Mouse (Mus musculus) testis, adult 2 months (tissue): ENCODE data around the gene Tmcc3.

ENCODE experiments used
- CTCF ChIP-seq: fragments of 200-500 bp; IDR thresholded peaks from 2 replicates; pipeline ENCODE4 v1.5.1; 2012; ENCODE audit warnings: low read depth, mild to moderate bottlenecking, inconsistent platforms, low read length, moderate library complexity; ENCODE audit not compliant: control insufficient read depth, insufficient read depth, insufficient replicate concordance
- POLR2A ChIP-seq: fragments of 200-500 bp; IDR thresholded peaks from 2 replicates; pipeline ENCODE4 v1.6.1; 2012; ENCODE audit warnings: low read depth, mild to moderate bottlenecking, inconsistent platforms, low read length, moderate library complexity; ENCODE audit not compliant: control insufficient read depth

DNA sequence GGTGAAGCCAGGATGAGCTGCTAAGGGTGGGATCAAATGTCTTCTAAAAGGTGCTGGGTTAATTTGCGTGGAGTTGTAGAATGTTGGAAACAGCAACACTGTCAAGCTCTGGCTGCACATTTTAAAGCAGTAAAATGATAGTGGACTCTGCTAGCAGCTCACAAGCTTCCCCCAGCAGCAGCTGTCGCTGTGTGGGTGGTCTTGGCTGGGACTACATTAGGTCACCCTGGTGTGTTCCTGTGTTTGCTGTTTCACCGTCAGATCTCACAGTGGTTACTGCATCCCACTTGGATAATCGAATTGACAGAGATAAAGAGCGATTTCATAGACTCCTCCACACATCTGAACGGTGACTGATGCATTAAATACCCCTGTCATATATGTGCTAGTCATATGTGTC, 146.9 kb downstream of the Tmcc3 start:
- TF ChIP-seq POLR2A (no peak), CTCF (no peak)
